Comparison of ENCODE assay signal across 8 mouse cellular contexts in genomic region chr15:77970470-77971292, GRCm38 (mm10). TPM values are rescaled to one million over a fixed set of nuclear protein-coding genes. Genes with fewer than 3 reads are reported as not detected.
DNase-seq lines count a peak whose midpoint lies in the region; ATAC-seq and TF ChIP-seq lines count a peak whose summit lies in the region.

Gene Eif3d (minus strand): TSS chr15:77970813.

- TF ChIP-seq CTCF in MEL (IDR thresholded peaks at IDR 0.05 in 2 of 3, conservative IDR thresholded peaks at IDR 0.05 in 1 of 3; ENCODE audit: control insufficient read depth in 1 of 3, insufficient read depth in 1 of 3, low read depth in 2 of 3, low read length in 3 of 3, poor library complexity in 1 of 3, severe bottlenecking in 1 of 3): no peak
- TF ChIP-seq CTCF in cerebellum, adult 2 months (IDR thresholded peaks at IDR 0.05; ENCODE audit: borderline replicate concordance, insufficient read depth, low read depth, low read length): no peak
- TF ChIP-seq CTCF in forebrain, postnatal 0 days (IDR thresholded peaks at IDR 0.05; ENCODE audit: low read depth): no peak

- ATAC-seq in forebrain, postnatal 0 days: peak; percentile 90
- peak; percentile 90 for ATAC-seq in lung, embryonic 15.5 days (ENCODE audit: borderline replicate concordance, extremely low read depth, low FRiP score, low TSS enrichment)

- WGBS in cerebellum, adult 2 months: under 1% methylated on average over 72 of the region's 72 CpGs
- WGBS in forebrain, postnatal 0 days: 2% methylated on average over 72 of the region's 72 CpGs
- under 1% methylated on average over 72 of the region's 72 CpGs for WGBS in lung, embryonic 15.5 days

- no peaks in the 10 kb centered on the region for H3K9me3 ChIP-seq in MEL (replicated peaks; ENCODE audit: insufficient read depth, low read length)
- H3K9me3 ChIP-seq in forebrain, postnatal 0 days (ENCODE audit: low read length): no peaks in the 10 kb centered on the region
- H3K9me3 ChIP-seq in lung, embryonic 15.5 days: no peaks in the 10 kb centered on the region

- TF ChIP-seq RAD21 in MEL (IDR thresholded peaks at IDR 0.05; ENCODE audit: low read depth, low read length): no peak

- TF ChIP-seq POLR2A in MEL (IDR thresholded peaks at IDR 0.05; ENCODE audit: control insufficient read depth in 1 of 2, insufficient read depth in 1 of 2, low read depth in 1 of 2, low read length in 2 of 2, poor library complexity in 1 of 2): peak; percentile 72 to 84
- peak; percentile 73 for TF ChIP-seq POLR2A in cerebellum, adult 2 months (IDR thresholded peaks at IDR 0.05; ENCODE audit: borderline replicate concordance, insufficient read depth, low read length)

- peak in 1 of 2 experiments; percentile 26; a peak in 2 of 4 replicates for TF ChIP-seq EP300 in MEL (IDR thresholded peaks at IDR 0.05; ENCODE audit: low read depth in 1 of 2, low read length in 2 of 2)

- H3K4me3 ChIP-seq in MEL (ENCODE audit: control insufficient read depth in 1 of 2, insufficient read depth in 1 of 2, low read depth in 2 of 2, low read length in 2 of 2): peak within 1 kb of the TSS; percentile 81 to 88
- peak within 1 kb of the TSS; percentile 94 for H3K4me3 ChIP-seq in cerebellum, adult 2 months (replicated peaks; ENCODE audit: insufficient read depth, low read depth, low read length)
- peak within 1 kb of the TSS; percentile 79 for H3K4me3 ChIP-seq in forebrain, postnatal 0 days (ENCODE audit: low read depth, low read length)
- H3K4me3 ChIP-seq in lung, embryonic 15.5 days: peak within 1 kb of the TSS; percentile 87

- peaks cover 32% of the 10 kb centered on the region for H3K79me2 ChIP-seq in MEL (ENCODE audit: control insufficient read depth, insufficient read depth, low read length, poor library complexity)

- H3K27ac ChIP-seq in MEL (ENCODE audit: control insufficient read depth, low read depth, low read length): peak within 1 kb of the TSS; percentile 99
- peak within 1 kb of the TSS; percentile 99 for H3K27ac ChIP-seq in cerebellum, adult 2 months (ENCODE audit: insufficient read depth, low read length)
- H3K27ac ChIP-seq in forebrain, postnatal 0 days (ENCODE audit: low read depth, low read length): peak within 1 kb of the TSS; percentile 98
- H3K27ac ChIP-seq in lung, embryonic 15.5 days: peak within 1 kb of the TSS; percentile 98

- H3K36me3 ChIP-seq in MEL (ENCODE audit: control insufficient read depth in 1 of 2, insufficient read depth in 2 of 2, low read length in 2 of 2): peaks cover 14 to 38% of the 10 kb centered on the region in 2 experiments
- peaks cover 27% of the 10 kb centered on the region for H3K36me3 ChIP-seq in forebrain, postnatal 0 days (ENCODE audit: insufficient read depth)
- peaks cover 30% of the 10 kb centered on the region for H3K36me3 ChIP-seq in lung, embryonic 15.5 days

- peak within 1 kb of the TSS; percentile 87 for H3K4me2 ChIP-seq in forebrain, postnatal 0 days (ENCODE audit: low read depth)
- H3K4me2 ChIP-seq in lung, embryonic 15.5 days: peak within 1 kb of the TSS; percentile 79

- peak within 1 kb of the TSS; percentile 98 for H3K9ac ChIP-seq in MEL (ENCODE audit: control insufficient read depth, low read depth, low read length, poor library complexity, severe bottlenecking)
- H3K9ac ChIP-seq in forebrain, postnatal 0 days: peak within 1 kb of the TSS; percentile 95
- peak within 1 kb of the TSS; percentile 95 for H3K9ac ChIP-seq in lung, embryonic 15.5 days

- DNase-seq in MEL (ENCODE audit: low read depth, low spot score): peak; percentile 96
- peak; percentile 97 to 98 for DNase-seq in cerebellum, adult 2 months
- DNase-seq in forebrain, postnatal 0 days: peak; percentile 96
- DNase-seq in heart, postnatal 4 days: peak; percentile 97
- peak; percentile 97 to 99 for DNase-seq in layer of hippocampus, adult 8-10 months (ENCODE audit: low spot score in 2 of 2)
- peak; percentile 91 for DNase-seq in ovary, adult 18-20 months (ENCODE audit: low spot score)
- DNase-seq in thymus, postnatal 0 days (ENCODE audit: low spot score): peak; percentile 93

- H3K4me1 ChIP-seq in MEL (ENCODE audit: control insufficient read depth in 1 of 2, insufficient read depth in 2 of 2, low read length in 2 of 2): peaks cover 5 to 39% of the 10 kb centered on the region in 2 experiments
- H3K4me1 ChIP-seq in cerebellum, adult 2 months (ENCODE audit: control insufficient read depth, insufficient read depth, low read length): peaks cover 3% of the 10 kb centered on the region; the same call in 1 of the 2 replicates
- H3K4me1 ChIP-seq in forebrain, postnatal 0 days (ENCODE audit: insufficient read depth): peaks cover 9% of the 10 kb centered on the region
- peaks cover 15% of the 10 kb centered on the region for H3K4me1 ChIP-seq in lung, embryonic 15.5 days

- H3K27me3 ChIP-seq in MEL (ENCODE audit: control insufficient read depth in 1 of 2, insufficient read depth in 2 of 2, low read length in 2 of 2): no peaks in the 10 kb centered on the region
- H3K27me3 ChIP-seq in cerebellum, adult 2 months (ENCODE audit: control insufficient read depth, insufficient read depth, low read length): no peaks in the 10 kb centered on the region
- no peaks in the 10 kb centered on the region for H3K27me3 ChIP-seq in forebrain, postnatal 0 days (ENCODE audit: insufficient read depth, low read length)
- no peaks in the 10 kb centered on the region for H3K27me3 ChIP-seq in lung, embryonic 15.5 days

TF ChIP-seq in MEL, 35 proteins besides CTCF, POLR2A, EP300 and RAD21 (continues in another document):
- 0 out of 2 replicates have a peak, but pooled peaks have one; percentile 28 for TF ChIP-seq MEF2A (IDR thresholded peaks at IDR 0.05; ENCODE audit: extremely low read depth, insufficient replicate concordance, low read depth, low read length, poor library complexity, severe bottlenecking)
- TF ChIP-seq ETS1 (IDR thresholded peaks at IDR 0.05; ENCODE audit: low read depth, low read length): peak; percentile 63; the same call in 1 of the 2 replicates
- TF ChIP-seq USF1 (IDR thresholded peaks at IDR 0.05; ENCODE audit: low read depth, low read length): 0 out of 2 replicates have a peak, but pooled peaks have one; percentile 4
- peak; percentile 69; the same call in 1 of the 2 replicates for TF ChIP-seq MAZ (IDR thresholded peaks at IDR 0.05; ENCODE audit: low read depth, low read length)
- TF ChIP-seq TAL1 (IDR thresholded peaks at IDR 0.05; ENCODE audit: low read length): no peak
- peak; percentile 88 for TF ChIP-seq MAFK (IDR thresholded peaks at IDR 0.05; ENCODE audit: borderline replicate concordance, low read depth, low read length)
- TF ChIP-seq SIN3A (IDR thresholded peaks at IDR 0.05; ENCODE audit: low read length): peak; percentile 83
- no peak for TF ChIP-seq UBTF (IDR thresholded peaks at IDR 0.05; ENCODE audit: borderline replicate concordance, insufficient read depth, low read depth, low read length)
- peak; percentile 95 for TF ChIP-seq MYC (IDR thresholded peaks at IDR 0.05; ENCODE audit: low read depth, low read length)
- peak; percentile 54; the same call in 1 of the 2 replicates for TF ChIP-seq GABPA (IDR thresholded peaks at IDR 0.05; ENCODE audit: low read depth, low read length)
- no peak for TF ChIP-seq JUND (IDR thresholded peaks at IDR 0.05; ENCODE audit: low read depth, low read length)
- no peak for TF ChIP-seq CHD1 (IDR thresholded peaks at IDR 0.05; ENCODE audit: low read depth, low read length)
- peak; percentile 68 for TF ChIP-seq MXI1 (IDR thresholded peaks at IDR 0.05; ENCODE audit: low read depth, low read length)
- peak; percentile 77 for TF ChIP-seq TBP (IDR thresholded peaks at IDR 0.05; ENCODE audit: low read depth, low read length)
- TF ChIP-seq ELF1 (IDR thresholded peaks at IDR 0.05; ENCODE audit: low read depth, low read length): peak; percentile 96
- TF ChIP-seq E2F4 (IDR thresholded peaks at IDR 0.05; ENCODE audit: borderline replicate concordance, low read depth, low read length): peak; percentile 74; the same call in 1 of the 2 replicates
- TF ChIP-seq TCF12 (IDR thresholded peaks at IDR 0.05; ENCODE audit: low read depth, low read length): peak; percentile 78
- TF ChIP-seq ZNF384 (IDR thresholded peaks at IDR 0.05; ENCODE audit: low read depth, low read length): peak; percentile 99
- TF ChIP-seq ZMIZ1 (IDR thresholded peaks at IDR 0.05; ENCODE audit: low read depth, low read length): peak; percentile 70
- TF ChIP-seq POLR2AphosphoS2 (IDR thresholded peaks at IDR 0.05; ENCODE audit: low read length): peak; percentile 81; the same call in 1 of the 2 replicates
- no peak for TF ChIP-seq RCOR1 (IDR thresholded peaks at IDR 0.05; ENCODE audit: low read depth, low read length)
- TF ChIP-seq GATA1 (IDR thresholded peaks at IDR 0.05; ENCODE audit: low read depth, low read length): peak; percentile 74
- TF ChIP-seq POLR2AphosphoS5 (IDR thresholded peaks at IDR 0.05; ENCODE audit: borderline replicate concordance, low read depth, low read length): no peak
- peak; percentile 92 for TF ChIP-seq KAT2A (conservative IDR thresholded peaks at IDR 0.05; ENCODE audit: low read depth, low read length)
- peak; percentile 83 for TF ChIP-seq NELFE (IDR thresholded peaks at IDR 0.05; ENCODE audit: low read depth, low read length)
- TF ChIP-seq ZC3H11A (IDR thresholded peaks at IDR 0.05; ENCODE audit: low read depth, low read length): no peak
- peak; percentile 82 for TF ChIP-seq NRF1 (IDR thresholded peaks at IDR 0.05; ENCODE audit: insufficient read depth, low read depth, low read length, poor library complexity, severe bottlenecking)
- TF ChIP-seq USF2 (IDR thresholded peaks at IDR 0.05; ENCODE audit: borderline replicate concordance in 1 of 2, insufficient read depth in 1 of 2, low read depth in 1 of 2, low read length in 2 of 2): no peak
- peak; percentile 89 for TF ChIP-seq MAX (IDR thresholded peaks at IDR 0.05; ENCODE audit: low read length)
- no peak for TF ChIP-seq BHLHE40 (IDR thresholded peaks at IDR 0.05; ENCODE audit: borderline replicate concordance, low read depth, low read length)

RNA-seq across cellular contexts. Expression of gene Eif3d, which starts in this region (rescaled TPM):
- total RNA-seq in MEL (2012; rRNA removed): 507 and 521 TPM in 2 replicates
- polyA plus RNA-seq in MEL (2012; ENCODE audit: insufficient read depth in 1 of 2, insufficient read length in 2 of 2, low read depth in 1 of 2, low replicate concordance in 2 of 2, missing spikeins in 1 of 2): 100 to 1,000 TPM; 619 to 738 TPM
- polyA plus RNA-seq in cerebellum, adult 2 months (2012; rRNA removed): 119 and 126 TPM in 2 replicates
- 165 and 167 TPM in 2 replicates for total RNA-seq in forebrain, postnatal 0 days (2014; rRNA removed)
- 130 and 165 TPM in 2 replicates for polyA plus RNA-seq in forebrain, postnatal 0 days (2015; fragmentation: Nextera tagmentation; extraction: Ambion mirVana)
- 100 to 1,000 TPM; 113 to 115 TPM for total RNA-seq in heart, postnatal 4 days (2021)
- 100 to 1,000 TPM in 3 of 4 experiments, 10 to 100 TPM in 1; 85.5 to 112 (median 106) TPM for total RNA-seq in layer of hippocampus, adult 8-10 months (2022)
- polyA plus RNA-seq in lung, embryonic 15.5 days (2015; fragmentation: Nextera tagmentation; extraction: Ambion mirVana): 178 and 187 TPM in 2 replicates
- 157 and 184 TPM in 2 replicates for polyA plus RNA-seq in thymus, postnatal 0 days (2015; fragmentation: Nextera tagmentation; extraction: Ambion mirVana)

Comparison
In these comparisons a context has a peak if more than half of its experiments do, and no peak if none do; other contexts are left out.
1. Peak in every context shown above with its lines: DNase-seq, ATAC-seq, H3K4me3 ChIP-seq and H3K27ac ChIP-seq.